Mouse (Mus musculus) testis, adult 2 months (tissue): ENCODE data around the gene Ghr.

Experiments
- CTCF ChIP-seq: fragments of 200-500 bp; IDR thresholded peaks from 2 replicates; pipeline ENCODE4 v1.5.1; 2012; ENCODE audit warnings: low read depth, mild to moderate bottlenecking, inconsistent platforms, low read length, moderate library complexity; ENCODE audit not compliant: control insufficient read depth, insufficient read depth, insufficient replicate concordance
- POLR2A ChIP-seq: fragments of 200-500 bp; IDR thresholded peaks from 2 replicates; pipeline ENCODE4 v1.6.1; 2012; ENCODE audit warnings: low read depth, mild to moderate bottlenecking, inconsistent platforms, low read length, moderate library complexity; ENCODE audit not compliant: control insufficient read depth

- 0 out of 2 replicates have a peak, but pooled peaks have one; percentile 24 for TF ChIP-seq POLR2A
- no peak for TF ChIP-seq CTCF
Observed at GRCm38 (mm10) chr15:3303426-3303825, 279.9 kb downstream of the Ghr start, which contains the start of gene Ccdc152.
